Mouse (Mus musculus) heart, embryonic 16.5 days (tissue): ENCODE results near the gene Abca4. TPM values are rescaled to one million over a fixed set of nuclear protein-coding genes. Genes with fewer than 3 reads are reported as not detected.

Source experiments
- ATAC-seq: fragments of 200-750 bp; cut with Nextera tagmentation; replicated peaks from 2 replicates; pipeline ENCODE4 v1.8.0; 2017; ENCODE audit warnings: moderate number of reproducible peaks; ENCODE audit not compliant: insufficient read depth, low FRiP score; ENCODE audit errors: extremely low read depth
- H3K27ac ChIP-seq: fragments of 300-500 bp; sonication (generic); 2 replicates; pipeline ENCODE4 v1.5.1; 2014; ENCODE audit warnings: mild to moderate bottlenecking, low read length, control low read depth, moderate library complexity
- H3K27me3 ChIP-seq: fragments of 300-500 bp; sonication (generic); 2 replicates; pipeline ENCODE4 v1.6.1; 2014; ENCODE audit warnings: low read length, mixed read lengths; ENCODE audit not compliant: control insufficient read depth, insufficient read depth
- H3K36me3 ChIP-seq: fragments of 300-500 bp; sonication (generic); 2 replicates; pipeline ENCODE4 v1.6.1; 2014; ENCODE audit not compliant: control insufficient read depth, insufficient read depth
- H3K4me1 ChIP-seq: fragments of 300-500 bp; sonication (generic); 2 replicates; pipeline ENCODE4 v1.6.1; 2014; ENCODE audit warnings: low read length, mixed read lengths; ENCODE audit not compliant: control insufficient read depth, insufficient read depth
- H3K4me2 ChIP-seq: fragments of 300-500 bp; sonication (generic); 2 replicates; pipeline ENCODE4 v1.6.1; 2014; ENCODE audit warnings: low read depth, mild to moderate bottlenecking, control low read depth, low read length
- H3K4me3 ChIP-seq: fragments of 300-500 bp; sonication (generic); 2 replicates; pipeline ENCODE4 v1.5.1; 2014; ENCODE audit warnings: mild to moderate bottlenecking, control low read depth, low read length
- H3K9ac ChIP-seq: fragments of 300-500 bp; sonication (generic); 2 replicates; pipeline ENCODE4 v1.6.1; 2014; ENCODE audit warnings: low read length, control low read depth
- H3K9me3 ChIP-seq: fragments of 300-500 bp; sonication (generic); replicated peaks from 2 replicates; pipeline ENCODE4 v1.6.1; 2016; ENCODE audit warnings: low read length; ENCODE audit not compliant: control insufficient read depth
- WGBS: fragments of 180-500 bp; shearing (Covaris S2); extraction: QIAGEN DNeasy Blood & Tissue Kit; methylation state at CpG from one replicate; pipeline ENCODE4 v1.1.7; 2014; 5-methylcytosine and 5-hydroxymethylcytosine counted together
- polyA plus RNA-seq: library from polyadenylated mRNA; unstranded; fragments of >200 nt; fragmentation: Nextera tagmentation; extraction: Ambion mirVana; gene quantifications from 2 replicates; pipeline ENCODE4 v1.2.1, GENCODE M21; 2015

Abca4 gene
- polyA plus RNA-seq, 1 experiment from 2014 or later, result 3.4 TPM

GRCm38 (mm10) chr3:122206279-122207070 is 162.2 kb downstream of the Abca4 start:
- no peak overlapping the region for H3K4me3 ChIP-seq
- no peak overlapping the region for H3K27ac ChIP-seq
- no peaks in the 10 kb centered on the region for H3K4me1 ChIP-seq
- 62% methylated on average over 8 of the region's 8 CpGs for WGBS
- no peak overlapping the region for H3K4me2 ChIP-seq
- no peak for ATAC-seq
- no peaks in the 10 kb centered on the region for H3K9me3 ChIP-seq
- H3K9ac ChIP-seq, result no peak overlapping the region
- H3K27me3 ChIP-seq, result no peaks in the 10 kb centered on the region
- H3K36me3 ChIP-seq, result no peaks in the 10 kb centered on the region

- ATAC-seq, result no peak
- H3K9me3 ChIP-seq, result no peaks in the 10 kb centered on the region
- 81% methylated on average over 6 of the region's 6 CpGs for WGBS
- H3K27ac ChIP-seq, result no peak overlapping the region
- no peaks in the 10 kb centered on the region for H3K4me1 ChIP-seq
- H3K4me3 ChIP-seq, result no peak overlapping the region
- H3K27me3 ChIP-seq, result no peaks in the 10 kb centered on the region
- H3K4me2 ChIP-seq, result no peak overlapping the region
- H3K9ac ChIP-seq, result no peak overlapping the region
- H3K36me3 ChIP-seq, result no peaks in the 10 kb centered on the region
Measured at GRCm38 (mm10) chr3:122207766-122208165, 163.5 kb downstream of the Abca4 start.

GRCm38 (mm10) chr3:122208296-122209225 is 164.3 kb downstream of the Abca4 start:
- no peak for ATAC-seq
- no peak overlapping the region for H3K4me2 ChIP-seq

GRCm38 (mm10) chr3:122209511-122209910 is 165.3 kb downstream of the Abca4 start:
- ATAC-seq, result no peak

More at GRCm38 (mm10) chr3:122208296-122209225, 164.3 kb downstream of the Abca4 start:
- Histone ChIP-seq H3K9me3 (no peaks in the 10 kb centered on the region), H3K27me3 (no peaks in the 10 kb centered on the region), H3K4me3 (no peak overlapping the region), H3K36me3 (no peaks in the 10 kb centered on the region), H3K4me1 (no peaks in the 10 kb centered on the region), H3K9ac (no peak overlapping the region), H3K27ac (no peak overlapping the region)
- 63% methylated on average over 15 of the region's 15 CpGs for WGBS

GRCm38 (mm10) chr3:122210434-122210833 is 166.2 kb downstream of the Abca4 start:
- H3K36me3 ChIP-seq, result no peaks in the 10 kb centered on the region
- no peak for ATAC-seq
- H3K9me3 ChIP-seq, result no peaks in the 10 kb centered on the region
- H3K27ac ChIP-seq, result no peak overlapping the region
- no peak overlapping the region for H3K4me3 ChIP-seq
- 70% methylated on average over 5 of the region's 5 CpGs for WGBS
- H3K27me3 ChIP-seq, result no peaks in the 10 kb centered on the region
- no peak overlapping the region for H3K9ac ChIP-seq
- no peaks in the 10 kb centered on the region for H3K4me1 ChIP-seq
- no peak overlapping the region for H3K4me2 ChIP-seq

More at GRCm38 (mm10) chr3:122209511-122209910, 165.3 kb downstream of the Abca4 start:
- H3K27ac ChIP-seq, result no peak overlapping the region
- H3K27me3 ChIP-seq, result no peaks in the 10 kb centered on the region
- no peak overlapping the region for H3K4me3 ChIP-seq
- 86% methylated on average over 11 of the region's 11 CpGs for WGBS
- H3K9ac ChIP-seq, result no peak overlapping the region
- no peaks in the 10 kb centered on the region for H3K4me1 ChIP-seq
- H3K9me3 ChIP-seq, result no peaks in the 10 kb centered on the region
- H3K36me3 ChIP-seq, result no peaks in the 10 kb centered on the region
- H3K4me2 ChIP-seq, result no peak overlapping the region

GRCm38 (mm10) chr3:122210846-122211245 is 166.6 kb downstream of the Abca4 start:
- Histone ChIP-seq H3K9me3 (no peaks in the 10 kb centered on the region), H3K9ac (no peak overlapping the region), H3K4me2 (no peak overlapping the region), H3K27ac (no peak overlapping the region), H3K36me3 (no peaks in the 10 kb centered on the region), H3K27me3 (no peaks in the 10 kb centered on the region), H3K4me1 (no peaks in the 10 kb centered on the region), H3K4me3 (no peak overlapping the region)
- 80% methylated on average over 7 of the region's 7 CpGs for WGBS
- no peak for ATAC-seq

GRCm38 (mm10) chr3:122211446-122212125 is 167.3 kb downstream of the Abca4 start:
- no peak overlapping the region for H3K4me2 ChIP-seq
- no peak overlapping the region for H3K4me3 ChIP-seq
- H3K9ac ChIP-seq, result no peak overlapping the region
- no peaks in the 10 kb centered on the region for H3K36me3 ChIP-seq
- no peak for ATAC-seq
- 70% methylated on average over 13 of the region's 13 CpGs for WGBS
- no peaks in the 10 kb centered on the region for H3K4me1 ChIP-seq
- H3K27me3 ChIP-seq, result no peaks in the 10 kb centered on the region
- no peaks in the 10 kb centered on the region for H3K9me3 ChIP-seq
- H3K27ac ChIP-seq, result no peak overlapping the region

GRCm38 (mm10) chr3:122221240-122222036 is 177.2 kb downstream of the Abca4 start:
- Histone ChIP-seq H3K9me3 (no peaks in the 10 kb centered on the region), H3K27ac (no peak overlapping the region), H3K27me3 (no peaks in the 10 kb centered on the region), H3K4me1 (no peaks in the 10 kb centered on the region), H3K4me2 (no peak overlapping the region), H3K9ac (no peak overlapping the region), H3K4me3 (no peak overlapping the region), H3K36me3 (no peaks in the 10 kb centered on the region)
- no peak for ATAC-seq
- WGBS, result 64% methylated on average over 3 of the region's 3 CpGs
